Mouse (Mus musculus): ENCODE measurements around the gene Mpo.

- TF ChIP-seq CTCF (IDR thresholded peaks at IDR 0.05; ENCODE audit: borderline replicate concordance, insufficient read depth, low read depth, low read length), result no peak
- no peak for TF ChIP-seq POLR2A (IDR thresholded peaks at IDR 0.05; ENCODE audit: borderline replicate concordance, insufficient read depth, low read length)
Observed at GRCm38 (mm10) chr11:87780130-87780529, 13.3 kb upstream of the Mpo start.
